Mouse (Mus musculus) urinary bladder, postnatal 4 days (tissue): Measurements from ENCODE around the gene Pik3cd.

Source experiments
- DNase-seq, 2 experiments: peaks; one replicate each; pipeline ENCODE4 v3.0.0; 2021 to 2022; ENCODE audit warnings: low spot score in 2 of 2

The Pik3cd gene

DNA sequence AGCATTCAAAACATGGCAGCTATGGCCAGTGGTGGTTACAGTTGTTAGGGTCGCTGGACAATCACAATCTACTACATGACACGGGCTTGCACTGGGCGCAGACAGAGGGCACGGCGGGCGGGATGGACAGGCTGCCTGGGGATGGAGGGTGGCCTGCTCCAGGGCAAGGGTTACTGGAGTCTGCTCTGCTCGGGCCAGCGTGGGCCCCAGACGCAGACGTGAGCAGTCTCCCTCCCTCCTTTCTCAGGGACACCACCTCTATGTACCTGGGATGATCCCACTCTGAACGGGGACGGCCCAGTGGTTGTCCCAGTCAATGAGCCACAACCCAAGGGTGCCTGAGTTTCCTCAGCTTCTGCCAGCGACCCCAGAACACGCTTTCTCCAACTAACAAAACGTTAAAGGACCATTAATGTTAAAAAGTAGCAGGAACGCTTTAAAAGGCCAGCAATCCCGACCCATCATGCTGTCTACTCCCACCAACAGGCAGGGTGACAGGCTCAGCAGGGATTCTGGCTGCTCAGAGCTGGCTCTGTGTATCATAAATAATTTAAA lies 22.6 kb upstream of the Pik3cd start:
- DNase-seq: no peak

GRCm38 (mm10) chr4:149723855-149724731 lies 21.7 kb upstream of the Pik3cd start:
- DNase-seq: no peak

DNA sequence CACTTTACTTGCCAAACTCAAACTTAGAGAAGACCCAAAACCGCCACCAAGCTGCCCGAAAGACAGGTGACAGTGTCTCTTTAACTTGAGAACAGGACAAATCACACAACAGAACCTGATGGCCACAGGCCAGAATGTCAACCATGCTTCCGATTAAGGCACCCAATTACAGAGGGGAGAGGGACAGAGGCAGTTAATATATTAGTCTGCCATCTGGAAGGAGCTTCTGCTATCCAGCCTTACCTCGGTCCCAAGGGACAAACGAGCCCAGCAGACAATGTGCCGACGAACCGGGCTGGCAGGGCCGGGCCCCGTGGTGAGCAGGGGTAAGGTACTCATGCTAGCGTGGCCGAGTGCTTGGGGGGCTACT lies 20.6 kb upstream of the Pik3cd start:
- no peak for DNase-seq

DNA sequence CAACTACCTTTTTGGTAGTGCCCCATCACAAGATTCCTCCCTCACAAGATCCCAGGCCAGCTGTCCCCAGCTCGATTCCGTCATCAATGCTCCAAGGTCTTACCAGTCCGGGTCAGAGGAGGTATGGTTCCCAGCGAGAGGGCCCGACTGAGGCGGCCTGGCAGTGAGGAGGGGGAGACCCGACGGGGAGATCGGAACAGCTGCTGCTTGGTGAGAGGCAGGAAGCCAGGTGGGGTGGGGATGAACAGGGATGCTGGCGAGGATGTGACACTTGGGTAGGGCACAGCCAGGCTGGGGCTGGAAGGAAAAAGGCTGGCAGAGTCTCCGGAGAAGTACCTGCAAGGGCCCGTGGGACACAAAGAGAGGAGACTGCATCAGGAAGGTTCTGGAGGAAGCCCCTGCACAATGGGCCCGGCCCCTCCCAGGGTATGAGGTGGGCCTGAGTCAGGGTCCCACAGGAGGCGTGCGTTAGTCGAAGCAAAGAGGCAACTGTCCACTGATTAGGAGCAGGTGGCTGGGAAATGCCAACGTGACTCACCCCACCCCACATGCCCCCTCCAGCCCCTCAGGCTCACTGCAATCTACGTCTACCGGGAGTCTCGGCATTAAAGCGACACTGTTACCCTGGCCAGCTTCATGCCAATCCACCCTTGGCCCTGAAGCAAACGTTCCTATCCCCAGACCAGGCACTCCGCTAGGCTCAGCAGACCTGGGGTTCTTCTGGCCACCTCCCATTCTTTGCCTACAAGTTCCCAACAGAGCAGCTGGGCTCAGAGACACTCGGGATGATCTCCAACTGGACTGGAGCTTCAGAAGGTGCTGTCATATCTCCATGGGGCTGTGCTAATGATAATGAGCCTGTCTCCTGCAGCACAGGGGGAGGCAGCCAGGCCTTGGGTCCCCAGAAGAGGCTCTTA lies 20.0 kb upstream of the Pik3cd start:
- DNase-seq: no peak

DNA sequence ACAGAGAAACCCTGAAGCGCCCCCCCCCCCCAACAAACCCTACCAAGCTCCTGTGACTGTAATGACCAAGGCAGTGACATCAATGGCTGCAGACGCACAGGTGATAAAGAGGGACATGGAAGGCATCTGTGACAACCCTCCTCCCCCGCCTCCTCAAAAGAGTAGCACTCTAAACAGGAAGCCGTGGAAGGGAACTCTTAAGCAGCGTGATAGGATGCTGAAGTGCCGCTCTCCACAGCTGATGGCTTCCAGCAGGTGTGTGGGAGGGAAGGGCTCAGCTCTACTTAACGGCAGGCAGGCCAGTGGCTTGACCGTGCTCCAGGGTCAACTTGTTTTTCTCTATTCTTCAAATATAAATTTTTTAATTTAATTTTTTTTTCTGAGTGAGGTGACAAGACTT lies 18.8 kb upstream of the Pik3cd start:
- no peak for DNase-seq

DNA sequence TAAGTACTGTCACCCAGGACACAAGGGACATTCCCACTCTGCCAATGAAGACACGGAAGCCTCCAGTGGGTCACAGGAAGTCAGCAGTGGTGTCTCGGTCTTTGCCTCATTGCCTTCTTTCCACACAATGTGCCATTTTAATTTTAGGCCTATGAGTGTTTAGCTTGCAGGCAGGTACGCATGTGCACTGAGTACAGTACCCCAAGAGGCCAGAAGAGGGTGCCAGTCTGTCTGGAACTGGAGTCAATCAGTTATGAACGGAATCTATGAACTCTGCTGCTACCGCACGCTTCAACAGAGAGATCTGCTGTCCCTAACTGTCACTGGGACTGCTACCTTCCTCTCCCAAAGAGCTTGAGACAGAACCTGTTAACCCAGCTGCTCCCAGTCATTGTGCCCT lies 17.3 kb upstream of the Pik3cd start:
- no peak for DNase-seq

DNA sequence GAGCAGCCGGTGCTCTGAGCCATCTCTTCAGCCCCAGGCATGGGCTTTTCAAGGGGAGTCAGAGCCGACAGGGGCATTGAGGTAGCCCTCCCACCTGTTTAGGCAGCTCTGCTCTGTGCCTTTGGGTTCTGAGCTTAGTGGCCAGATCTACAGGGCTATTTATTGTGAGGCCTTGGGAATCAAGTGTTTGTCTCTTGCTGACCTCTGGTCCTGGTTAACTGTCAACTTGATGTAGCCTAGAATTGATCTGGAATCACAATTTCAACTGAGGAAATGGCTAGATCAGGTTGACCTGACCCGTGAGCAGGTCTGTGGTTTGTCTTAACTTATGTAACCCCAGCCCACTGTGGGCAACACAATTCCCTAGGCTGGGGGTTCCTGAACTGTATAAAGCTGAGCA lies 12.2 kb upstream of the Pik3cd start:
- DNase-seq: no peak

DNA sequence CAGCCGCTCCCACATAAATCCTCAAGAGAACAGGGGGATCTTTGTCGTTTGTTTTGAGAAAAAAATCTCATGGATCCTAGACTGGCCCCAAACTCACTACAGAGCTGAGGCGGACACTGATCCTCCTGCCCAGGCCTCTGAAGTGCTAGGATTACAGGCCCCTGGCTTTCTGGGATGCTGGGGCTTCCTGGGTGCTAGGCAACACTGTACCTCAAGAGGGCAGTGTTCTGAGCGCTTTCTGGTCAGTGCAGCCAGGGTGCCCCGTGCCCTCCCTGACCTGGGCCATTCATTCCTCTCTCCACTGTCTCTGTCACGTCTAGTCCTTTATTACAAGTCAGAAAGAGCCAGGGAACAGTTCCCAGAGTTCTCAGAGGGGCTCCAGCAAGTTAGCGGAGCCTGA lies 9.6 kb upstream of the Pik3cd start:
- DNase-seq: no peak

GRCm38 (mm10) chr4:149711485-149711884 lies 9.1 kb upstream of the Pik3cd start:
- no peak for DNase-seq

DNA sequence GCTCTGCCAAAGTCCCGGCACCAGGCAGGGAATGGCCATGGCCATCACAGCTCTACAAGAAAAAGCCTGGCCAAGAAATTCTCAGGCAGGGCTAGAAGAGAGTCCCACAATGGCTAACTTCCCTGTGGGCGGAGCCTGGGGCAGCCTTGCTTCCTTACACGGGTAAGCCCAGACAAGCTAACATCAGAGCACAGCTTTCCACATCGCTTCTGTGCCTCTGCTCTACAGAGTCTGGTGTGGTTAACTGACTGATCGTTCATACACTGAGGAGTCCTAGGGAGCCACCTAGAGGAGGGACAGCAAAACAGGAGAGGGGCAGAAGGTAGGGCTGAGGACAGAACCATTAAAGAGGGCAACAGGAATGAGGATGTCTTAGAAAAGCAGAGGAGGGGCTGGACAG lies 8.1 kb upstream of the Pik3cd start:
- no peak for DNase-seq

DNA sequence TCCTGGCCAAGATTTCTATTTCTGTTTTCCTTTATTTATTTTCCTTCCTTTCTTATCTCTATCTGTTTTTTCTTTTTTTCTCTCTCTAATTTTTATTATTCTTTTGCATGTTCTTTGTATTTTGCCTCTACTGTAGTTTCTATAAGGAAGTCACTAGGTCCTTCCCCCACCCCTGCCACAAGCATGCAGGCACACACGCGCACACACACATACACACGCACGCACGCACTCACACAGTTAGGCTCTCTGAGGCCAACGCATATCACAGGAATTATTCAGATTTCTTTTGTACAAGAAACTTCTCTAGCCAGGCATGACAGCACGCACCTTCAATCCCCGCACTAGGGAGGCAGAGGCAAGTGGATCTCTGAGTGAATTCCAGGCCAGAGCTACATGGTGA lies 3.6 kb upstream of the Pik3cd start:
- DNase-seq: no peak

DNA sequence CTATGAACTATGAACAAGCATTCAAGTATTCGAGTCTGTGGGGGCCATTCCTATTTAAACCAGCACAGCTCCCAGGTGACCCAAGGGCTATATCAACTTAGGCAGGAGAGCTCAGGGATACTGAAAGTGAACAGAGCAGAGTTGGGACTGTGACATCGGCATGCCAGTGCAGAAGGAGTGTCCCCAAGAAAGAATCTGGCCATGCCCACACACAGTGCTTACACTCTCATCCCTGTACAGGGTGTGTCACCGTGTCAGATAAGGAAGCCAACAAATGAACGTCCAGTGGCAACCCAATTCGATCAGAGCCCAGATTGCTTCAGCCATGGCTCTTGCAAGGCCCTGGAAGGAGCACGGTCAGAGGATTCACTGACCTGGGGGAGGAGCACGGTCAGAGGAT lies 2.9 kb upstream of the Pik3cd start:
- no peak for DNase-seq

- DNase-seq: no peak
Measured at GRCm38 (mm10) chr4:149701426-149702209, 753 bp downstream of the Pik3cd start.

GRCm38 (mm10) chr4:149699953-149700352 lies 2.4 kb downstream of the Pik3cd start:
- no peak for DNase-seq

DNA sequence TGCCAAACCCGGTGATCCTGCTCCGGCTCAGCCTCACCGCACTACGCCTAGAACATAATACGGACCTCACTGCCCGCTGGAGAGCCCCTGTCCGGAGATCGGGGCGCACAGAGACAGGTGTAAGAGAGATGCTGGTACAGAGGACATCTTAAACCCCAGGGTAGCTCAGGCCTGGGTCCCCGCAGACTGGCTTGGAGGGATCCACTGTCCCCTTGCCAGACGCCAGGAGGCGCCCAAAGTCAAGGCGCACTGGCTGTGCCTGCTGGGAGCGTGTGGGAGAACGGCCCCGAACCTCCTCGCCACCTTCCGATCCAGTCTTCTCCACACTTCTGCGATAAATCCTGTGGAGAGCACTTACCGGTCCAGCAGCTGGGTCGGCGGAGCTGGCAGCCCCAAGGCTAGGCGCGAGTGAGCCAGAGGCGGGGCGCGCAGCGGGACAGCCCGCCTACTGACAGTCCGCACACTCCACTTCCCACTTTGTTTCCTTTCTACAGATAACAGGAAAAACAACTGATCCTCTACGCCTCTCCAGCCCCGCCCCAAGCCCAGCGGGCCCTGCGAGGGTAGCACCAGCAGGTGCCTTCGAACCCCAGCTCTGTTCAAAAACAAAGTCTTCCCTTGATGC lies 4.1 kb downstream of the Pik3cd start:
- DNase-seq: no peak

- no peak for DNase-seq
Measured at GRCm38 (mm10) chr4:149697506-149698196, 4.7 kb downstream of the Pik3cd start.

GRCm38 (mm10) chr4:149696189-149696971 lies 6.0 kb downstream of the Pik3cd start:
- no peak for DNase-seq

DNA sequence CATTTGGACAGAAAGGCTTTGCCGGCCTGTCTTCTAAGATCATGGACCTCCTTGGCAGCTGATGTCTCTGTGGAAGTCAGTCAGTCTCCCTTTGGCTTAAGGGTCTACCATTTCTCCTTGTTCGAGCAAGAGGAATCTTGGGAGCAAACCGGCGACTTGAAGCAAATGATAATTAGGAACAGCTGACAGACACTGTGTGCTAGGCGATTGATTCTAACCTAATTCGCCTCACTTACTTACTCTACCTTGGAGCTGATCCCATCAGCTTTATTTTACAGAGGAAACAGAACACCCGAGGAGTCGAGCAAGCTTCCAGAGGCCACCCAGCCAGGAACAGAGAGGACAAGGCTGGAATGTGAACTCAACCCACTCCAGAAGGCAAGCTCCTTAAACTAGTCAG lies 11.0 kb downstream of the Pik3cd start:
- no peak for DNase-seq

DNA sequence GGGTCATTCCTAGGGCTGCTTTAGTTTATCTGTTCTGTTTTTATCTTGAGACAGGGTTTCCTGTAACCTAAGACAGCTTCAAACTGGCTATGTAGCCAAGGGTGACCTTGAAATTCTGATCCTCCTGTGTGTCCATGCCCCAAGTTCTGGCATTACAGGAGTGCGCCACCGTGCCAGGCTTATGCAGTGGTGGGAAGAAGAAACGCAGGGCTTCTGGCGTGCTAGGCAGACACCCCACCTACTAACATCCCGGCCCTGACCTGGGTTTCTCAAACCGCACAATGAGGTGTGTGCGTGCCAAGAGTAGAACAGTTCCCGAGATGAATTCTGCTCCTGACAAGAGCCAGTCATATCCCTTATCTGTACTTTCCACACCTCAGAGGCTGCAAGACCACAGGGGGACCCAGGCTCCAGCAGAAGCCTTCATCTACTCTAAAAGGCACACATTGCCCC lies 11.5 kb downstream of the Pik3cd start:
- no peak for DNase-seq
